Mouse (Mus musculus) CH12.LX (cell line): ENCODE results near the gene Grm7. TPM values are rescaled to one million over a fixed set of nuclear protein-coding genes. Genes with fewer than 3 reads are reported as not detected.

Experiments used
- DNase-seq: peaks from one replicate; pipeline ENCODE4 v3.0.0-alpha.2; 2013; ENCODE audit errors: extremely low read depth
- H3K27ac ChIP-seq: 2 replicates; pipeline ENCODE4 v1.5.1; 2012; ENCODE audit warnings: low read depth, mild to moderate bottlenecking, control low read depth, moderate library complexity; ENCODE audit not compliant: insufficient read depth
- H3K27me3 ChIP-seq: replicated peaks from 2 replicates; pipeline ENCODE3; 2012; ENCODE audit warnings: inconsistent platforms
- H3K36me3 ChIP-seq, 2 experiments: replicated peaks in 1 of 2; 2 replicates each; pipeline versions ENCODE3 to v1.6.1; 2012; ENCODE audit warnings: inconsistent platforms in 1 of 2, low read length in 1 of 2, mild to moderate bottlenecking in 1 of 2, mixed read lengths in 1 of 2, moderate library complexity in 1 of 2; ENCODE audit not compliant: control insufficient read depth in 1 of 2, insufficient read depth in 1 of 2
- H3K4me1 ChIP-seq, 2 experiments: 2 replicates each; pipeline ENCODE4 v1.6.1; 2012; ENCODE audit warnings: inconsistent platforms in 1 of 2, moderate library complexity in 1 of 2; ENCODE audit not compliant: insufficient read depth in 2 of 2, control insufficient read depth in 1 of 2
- H3K4me2 ChIP-seq: 2 replicates; pipeline ENCODE4 v1.6.1; 2012; ENCODE audit warnings: low read depth, mild to moderate bottlenecking, control low read depth; ENCODE audit not compliant: poor library complexity, insufficient read depth, severe bottlenecking
- H3K4me3 ChIP-seq, 3 experiments: fragments of 150-350 bp in 1 of 3; sonication (generic) in 1 of 3; replicated peaks in 1 of 3; 2 replicates each; pipeline versions ENCODE3 to v1.5.1; 2011 to 2012; ENCODE audit warnings: low read depth in 2 of 3, low read length in 2 of 3, mild to moderate bottlenecking in 2 of 3, moderate library complexity in 2 of 3, control low read depth in 1 of 3, improper control_type of control experiment in 1 of 3, inconsistent platforms in 1 of 3, mixed read lengths in 1 of 3; ENCODE audit not compliant: poor library complexity in 1 of 3
- H3K79me2 ChIP-seq: replicated peaks from 2 replicates; pipeline ENCODE4 v1.6.1; 2012; ENCODE audit warnings: mild to moderate bottlenecking, moderate library complexity; ENCODE audit not compliant: control insufficient read depth, poor library complexity, insufficient read depth, severe bottlenecking; ENCODE audit errors: extremely low read depth
- H3K9ac ChIP-seq: 2 replicates; pipeline ENCODE4 v1.6.1; 2012; ENCODE audit warnings: low read depth, mild to moderate bottlenecking, control low read depth, moderate library complexity; ENCODE audit not compliant: insufficient read depth
- H3K9me3 ChIP-seq: replicated peaks from 2 replicates; pipeline ENCODE3; 2012; ENCODE audit warnings: low read length, inconsistent platforms, mixed read lengths
- BHLHE40 ChIP-seq: IDR thresholded peaks from 2 replicates; pipeline ENCODE4 v1.6.1; 2011; ENCODE audit warnings: mild to moderate bottlenecking, low read depth, low read length, improper control_type of control experiment
- E2F4 ChIP-seq: IDR thresholded peaks from 2 replicates; pipeline ENCODE4 v1.6.1; 2011; ENCODE audit warnings: low read depth, low read length, improper control_type of control experiment; ENCODE audit not compliant: insufficient replicate concordance
- ELF1 ChIP-seq: IDR thresholded peaks from 2 replicates; pipeline ENCODE4 v1.6.1; 2014; ENCODE audit warnings: low read depth, mild to moderate bottlenecking, inconsistent platforms, low read length, improper control_type of control experiment
- ETS1 ChIP-seq: conservative IDR thresholded peaks from 2 replicates; pipeline ENCODE4 v1.6.1; 2012; ENCODE audit warnings: low read depth, mild to moderate bottlenecking, inconsistent platforms, low read length, improper control_type of control experiment, moderate library complexity
- HCFC1 ChIP-seq: IDR thresholded peaks from 2 replicates; pipeline ENCODE4 v1.6.1; 2012; ENCODE audit warnings: low read depth, mild to moderate bottlenecking, inconsistent platforms, low read length, improper control_type of control experiment
- JUN ChIP-seq: IDR thresholded peaks from 2 replicates; pipeline ENCODE4 v1.6.1; 2011; ENCODE audit warnings: low read depth, mild to moderate bottlenecking, low read length, improper control_type of control experiment, moderate library complexity; ENCODE audit not compliant: insufficient read depth
- KAT2A ChIP-seq: IDR thresholded peaks from 2 replicates; pipeline ENCODE4 v1.6.1; 2012; ENCODE audit warnings: low read length, improper control_type of control experiment, inconsistent platforms; ENCODE audit not compliant: insufficient replicate concordance
- MAZ ChIP-seq: IDR thresholded peaks from 2 replicates; pipeline ENCODE4 v1.6.1; 2012; ENCODE audit warnings: low read depth, mild to moderate bottlenecking, inconsistent platforms, low read length, improper control_type of control experiment, moderate library complexity
- MXI1 ChIP-seq: IDR thresholded peaks from 2 replicates; pipeline ENCODE4 v1.6.1; 2011; ENCODE audit warnings: mild to moderate bottlenecking, low read depth, low read length, improper control_type of control experiment
- NELFE ChIP-seq: IDR thresholded peaks from 2 replicates; pipeline ENCODE4 v1.6.1; 2011; ENCODE audit warnings: low read depth, low read length, improper control_type of control experiment
- NRF1 ChIP-seq: IDR thresholded peaks from 2 replicates; pipeline ENCODE4 v1.6.1; 2014; ENCODE audit warnings: low read depth, mild to moderate bottlenecking, inconsistent platforms, low read length, improper control_type of control experiment, moderate library complexity
- POLR2AphosphoS2 ChIP-seq: IDR thresholded peaks from 2 replicates; pipeline ENCODE4 v1.6.1; 2011; ENCODE audit warnings: low read depth, low read length, improper control_type of control experiment
- RAD21 ChIP-seq: IDR thresholded peaks from 2 replicates; pipeline ENCODE4 v1.6.1; 2011; ENCODE audit warnings: low read depth, mild to moderate bottlenecking, low read length, improper control_type of control experiment, moderate library complexity
- RCOR1 ChIP-seq: conservative IDR thresholded peaks from 2 replicates; pipeline ENCODE4 v1.6.1; 2012; ENCODE audit warnings: low read depth, mild to moderate bottlenecking, inconsistent platforms, low read length, improper control_type of control experiment
- SIN3A ChIP-seq: IDR thresholded peaks from 2 replicates; pipeline ENCODE4 v1.6.1; 2012; ENCODE audit warnings: low read length, improper control_type of control experiment, inconsistent platforms
- SMC3 ChIP-seq: IDR thresholded peaks from 2 replicates; pipeline ENCODE4 v1.6.1; 2011; ENCODE audit warnings: low read depth, low read length, improper control_type of control experiment
- USF1 ChIP-seq: IDR thresholded peaks from 2 replicates; pipeline ENCODE4 v1.6.1; 2014; ENCODE audit warnings: low read depth, mild to moderate bottlenecking, inconsistent platforms, low read length, improper control_type of control experiment
- ZMIZ1 ChIP-seq: IDR thresholded peaks from 2 replicates; pipeline ENCODE4 v1.6.1; 2012; ENCODE audit warnings: low read depth, mild to moderate bottlenecking, inconsistent platforms, low read length, improper control_type of control experiment
- dilution Hi-C: fragments of 300-500 bp; cut with MboI; formaldehyde crosslinking; loops from 2 replicates; pipeline ENCODE4 v1.14.3; 2020; ENCODE audit warnings: low sequenced_read_pairs; ENCODE audit not compliant: extremely low pct_unique_long_range_greater_than_20kb, extremely low pct_ligation_motif_present
- in situ Hi-C: fragments of 300-500 bp; cut with MboI; formaldehyde crosslinking; loops from 3 replicates; pipeline ENCODE4 v1.14.3; 2019; ENCODE audit warnings: low sequenced_read_pairs, low pct_ligation_motif_present, low pct_unique_long_range_greater_than_20kb, mixed read lengths
- polyA plus RNA-seq: library from polyadenylated mRNA; unstranded; fragments of >175 nt; gene quantifications from 2 replicates; pipeline ENCODE4 v1.2.1, GENCODE M21; 2012; ENCODE audit warnings: low read depth; ENCODE audit not compliant: insufficient read length
- total RNA-seq, 2 experiments: library from RNA; depleted of rRNA; stranded (reverse); fragments of 300-350 nt in 1 of 2; fragments of >200 nt in 1 of 2; gene quantifications; 2 replicates each; pipeline ENCODE4 v1.2.3; 2012 to 2014

Gene Grm7
- total and polyA plus RNA-seq, 3 experiments: not detected

DNA sequence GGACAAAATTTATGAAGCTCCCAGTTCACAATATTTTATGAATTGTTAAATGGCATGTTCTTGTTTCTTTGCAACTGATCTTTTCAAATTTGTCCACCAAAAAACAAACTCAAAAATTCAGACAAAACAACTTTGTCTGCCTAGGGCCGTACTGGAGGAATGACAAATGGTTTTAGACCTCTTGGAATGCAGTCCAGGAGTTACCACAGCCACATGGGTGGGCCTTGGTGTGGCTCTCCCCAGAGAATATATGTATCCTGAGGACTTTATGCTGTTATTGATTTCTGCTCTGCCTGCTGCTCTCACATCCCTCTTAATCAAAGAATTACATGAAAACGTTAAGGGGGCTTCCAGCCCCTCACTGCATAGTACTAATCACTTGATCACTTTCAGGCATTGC lies 400.5 kb downstream of the Grm7 start (continued):
- TF ChIP-seq ZMIZ1 (no peak), NRF1 (no peak)

DNA sequence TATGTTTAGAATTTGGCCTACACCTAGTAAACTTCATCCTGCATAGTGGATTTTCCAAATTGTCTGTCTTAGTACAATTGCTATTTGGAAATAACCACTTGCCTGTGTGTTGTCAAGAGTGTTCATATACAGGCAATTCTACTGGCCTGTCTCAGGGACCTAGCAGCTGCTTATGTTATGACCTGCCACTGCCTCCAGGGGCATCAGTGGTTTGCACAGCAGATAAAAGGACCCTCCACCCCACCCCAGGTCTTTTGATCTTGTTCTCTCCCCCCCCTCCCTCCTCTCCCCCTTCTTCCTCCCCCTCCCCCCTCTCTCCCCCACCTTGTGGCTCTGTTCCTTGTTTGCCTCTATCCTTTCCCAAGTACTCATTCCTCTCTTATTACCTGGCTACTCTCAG lies 403.9 kb downstream of the Grm7 start:
- Histone ChIP-seq H3K27ac (no peak overlapping the region), H3K9ac (no peak overlapping the region), H3K9me3 (peaks cover 36% of the 10 kb centered on the region), H3K4me3 (no peak overlapping the region), H3K4me2 (no peak overlapping the region), H3K27me3 (no peaks in the 10 kb centered on the region), H3K79me2 (no peaks in the 10 kb centered on the region), H3K36me3 (no peaks in the 10 kb centered on the region), H3K4me1 (no peaks in the 10 kb centered on the region)
- no peak for DNase-seq
- in situ Hi-C loops: no loop called here
- no peak for TF ChIP-seq MXI1
- no peak for TF ChIP-seq RCOR1
- no peak for TF ChIP-seq USF1
- no peak for TF ChIP-seq KAT2A
- no peak for TF ChIP-seq MAZ
- TF ChIP-seq BHLHE40: no peak
- TF ChIP-seq ELF1: no peak
- TF ChIP-seq SIN3A: no peak
- TF ChIP-seq RAD21: no peak
- TF ChIP-seq POLR2AphosphoS2: no peak
- no peak for TF ChIP-seq NELFE
- no peak for TF ChIP-seq SMC3
- no peak for TF ChIP-seq E2F4
- TF ChIP-seq ETS1: no peak
- TF ChIP-seq JUN: no peak
- TF ChIP-seq HCFC1: no peak
- dilution Hi-C loops: no loop called here
